Comparison of ENCODE assay signal across 11 mouse cellular contexts in genomic region chr10:25999291-25999930, GRCm38 (mm10).
DNase-seq lines count a peak whose midpoint lies in the region; TF ChIP-seq lines count a peak whose summit lies in the region.
"Had no signal": no experiment of that assay in that cellular context is flagged by ENCODE, and none has a peak within 500 bp of the region (broad histone marks: within the 10 kb centered on the region; RNA-seq: fewer than 3 reads in every experiment).

No protein-coding gene starts in this region.

- no peak for TF ChIP-seq CTCF in left cerebral cortex, adult 2 months (IDR thresholded peaks at IDR 0.05)

- DNase-seq in heart, adult 11 months = peak; percentile 92
- DNase-seq in heart, postnatal 4 days = no peak
- peak; percentile 75 for DNase-seq in left cerebral cortex, postnatal 4 days
- no peak for DNase-seq in left cerebral cortex, adult 2 months (ENCODE audit: extremely low spot score in 1 of 2, low spot score in 2 of 2)
- DNase-seq in cerebellum, postnatal 14 days = peak; percentile 61 to 70
- DNase-seq in retina, postnatal 1 day = peak; percentile 10
- no peak for DNase-seq in urinary bladder, postnatal 10 days (ENCODE audit: low spot score)
- DNase-seq in urinary bladder, adult 18-20 months (ENCODE audit: low spot score in 2 of 2) = no peak
- DNase-seq: lung, postnatal 10 days had no signal

- H3K4me3 ChIP-seq in left cerebral cortex, adult 2 months = no peak overlapping the region
- H3K4me3 ChIP-seq: heart, embryonic 15.5 days; stomach, embryonic 15.5 days had no signal

- no peak overlapping the region for H3K27ac ChIP-seq in left cerebral cortex, adult 2 months
- H3K27ac ChIP-seq: heart, embryonic 15.5 days; stomach, embryonic 15.5 days had no signal

- intact Hi-C loops in left cerebral cortex, postnatal 4 days (cut with DNase I) = no loop called here
- intact Hi-C loops in left cerebral cortex, adult 2 months (cut with DNase I) = loop anchor here (2.0 to 5.0 kb wide), 2 partner anchors 35 to 78 kb away; partner anchors contain the start of genes Gm9767 and Tmem200a

Comparison
In these comparisons a context has a peak if more than half of its experiments do, and no peak if none do; other contexts are left out.
1. DNase-seq: peak in heart, adult 11 months (single experiment), left cerebral cortex, postnatal 4 days (single experiment), cerebellum, postnatal 14 days (2 of 2) and retina, postnatal 1 day (single experiment); none in heart, postnatal 4 days (single experiment), left cerebral cortex, adult 2 months (0 of 2), urinary bladder, postnatal 10 days (single experiment) and urinary bladder, adult 18-20 months (0 of 2).